Mouse (Mus musculus) liver, embryonic 14.5 days (tissue): Measurements from ENCODE around the gene Mapkapk3.

ENCODE experiments used
- CTCF ChIP-seq: IDR thresholded peaks from 2 replicates; pipeline ENCODE4 v1.5.1; 2016; ENCODE audit warnings: antibody characterized with exemption, low read depth, control low read depth
- EP300 ChIP-seq: IDR thresholded peaks from 2 replicates; pipeline ENCODE4 v1.6.1; 2016; ENCODE audit warnings: antibody characterized with exemption, low read depth

DNA sequence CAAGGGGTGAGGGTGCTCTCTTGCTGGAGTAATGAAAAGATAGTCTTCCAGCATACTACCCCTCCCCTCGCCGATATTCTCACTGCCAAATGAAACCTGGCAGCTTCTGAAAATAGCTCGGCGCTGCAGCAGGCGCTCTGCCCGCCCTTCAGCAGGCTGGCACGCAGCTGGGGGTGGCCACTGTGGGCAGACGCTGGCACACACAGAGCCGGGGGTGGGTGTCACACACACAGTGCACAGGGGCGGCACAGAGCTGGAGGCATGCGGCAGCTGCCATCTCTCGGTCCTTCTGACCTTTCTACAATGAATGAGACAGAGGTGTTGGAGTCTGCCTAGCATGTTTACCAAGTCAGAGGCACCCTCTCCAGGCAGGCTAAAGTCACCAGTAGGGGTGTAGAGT is 35.2 kb downstream of the Mapkapk3 start:
- TF ChIP-seq CTCF (no peak), EP300 (no peak)
